Mouse (Mus musculus): ENCODE measurements around the gene Gm10490. TPM values are rescaled to one million over a fixed set of nuclear protein-coding genes. Genes with fewer than 3 reads are reported as not detected.
A peak's percentile ranks its signal among the peaks of the same experiment; 100 is the strongest.
"Not testable (repeated sequence)": the region's sequence is repeated elsewhere in the genome, so short reads cannot be mapped to it uniquely, and the experiment has no call there.

Gm10490 gene
- total RNA-seq (2022) = 1 to 10 TPM in 1 of 4 experiments, not detected in 3; 1.4 TPM

DNA sequence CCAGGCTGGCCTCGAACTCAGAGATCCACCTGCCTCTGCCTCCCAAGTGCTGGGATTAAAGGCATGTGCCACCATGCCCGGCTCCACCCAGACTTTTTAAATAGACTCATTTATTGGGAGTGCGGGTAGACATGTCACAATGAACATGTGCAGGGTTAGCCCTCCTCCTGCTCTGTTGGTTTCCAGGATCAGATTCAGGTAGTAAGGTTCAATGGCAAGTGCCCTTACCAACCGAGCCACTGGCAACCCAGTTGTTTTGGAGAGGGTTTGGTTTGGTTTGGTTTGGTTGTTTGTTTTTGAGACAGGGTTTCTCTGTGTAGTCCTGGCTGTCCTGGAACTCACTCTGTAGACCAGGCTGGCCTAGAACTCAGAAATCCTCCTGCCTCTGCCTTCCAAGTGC lies at the start of gene Gm10490:
TSS of gene Gm10490 (plus strand) at position 301 of the 400 bp plus-strand sequence.
- DNase-seq (ENCODE audit: low spot score in 2 of 2) = not testable (repeated sequence)

DNA sequence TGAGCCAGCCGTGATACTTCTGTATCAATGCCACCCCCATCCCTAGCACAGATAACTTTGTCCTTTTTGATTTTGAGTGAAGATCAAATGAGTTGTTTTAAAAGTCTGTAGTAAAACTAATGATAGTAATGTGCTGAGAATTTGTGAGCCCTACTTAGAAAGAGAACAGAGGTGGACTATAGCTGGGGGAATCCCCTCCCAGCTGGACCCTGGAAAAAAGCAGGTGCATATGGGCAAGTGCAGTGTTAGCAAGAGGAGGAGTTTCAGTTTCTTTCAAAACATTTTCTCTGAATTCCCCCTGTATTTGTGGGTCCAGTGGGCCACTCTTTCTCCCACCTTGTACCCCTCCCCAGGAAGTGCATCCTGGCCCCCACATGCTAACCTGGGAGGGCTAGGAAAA lies 46.2 kb upstream of the Gm10490 start:
- no peak for DNase-seq (ENCODE audit: low spot score in 2 of 2)

DNA sequence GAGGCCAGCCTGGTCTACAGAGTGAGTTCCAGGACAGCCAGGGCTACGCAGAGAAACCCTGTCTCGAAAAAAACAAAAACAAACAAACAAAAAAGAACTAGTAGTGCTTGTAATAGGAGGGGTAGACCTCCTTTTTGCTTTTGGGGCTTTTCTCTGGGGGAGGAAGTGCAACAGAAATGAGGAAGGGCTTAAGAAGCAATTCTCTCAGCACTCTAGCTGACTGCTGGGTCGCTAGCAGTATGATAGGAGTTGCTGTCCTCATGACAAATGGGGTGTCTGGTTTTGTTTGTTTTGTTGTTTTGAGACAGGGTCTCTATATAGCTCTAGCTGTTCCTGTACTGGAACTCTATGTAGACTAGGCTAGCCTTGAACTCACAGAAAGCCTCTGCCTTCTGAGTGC lies 44.8 kb upstream of the Gm10490 start:
- no peak for DNase-seq (ENCODE audit: low spot score in 2 of 2)

DNA sequence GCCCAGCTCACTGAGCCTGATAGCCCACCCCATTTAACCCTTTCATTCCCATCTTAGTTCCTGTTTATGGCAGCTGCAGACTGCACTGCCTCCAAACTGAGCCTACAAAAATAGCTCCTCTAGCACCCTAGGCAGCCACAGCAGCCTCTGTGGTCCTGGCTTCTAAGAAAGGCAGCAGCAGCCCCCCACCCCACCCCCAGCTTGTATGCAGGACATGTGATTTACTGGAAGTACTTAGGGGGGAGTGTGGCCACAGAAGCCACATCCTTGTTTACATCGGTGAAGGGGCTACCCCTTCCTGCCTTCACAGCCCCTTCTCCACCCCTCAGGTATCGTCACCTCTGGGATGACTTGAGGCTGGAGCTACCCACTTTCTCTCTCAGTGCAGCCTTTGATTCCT lies 44.0 kb upstream of the Gm10490 start:
- no peak for DNase-seq (ENCODE audit: low spot score in 2 of 2)

- DNase-seq (ENCODE audit: low spot score in 2 of 2) = no peak
Observed at GRCm38 (mm10) chrX:7865786-7866185, 43.6 kb upstream of the Gm10490 start.

GRCm38 (mm10) chrX:7867141-7867540 lies 42.2 kb upstream of the Gm10490 start:
- DNase-seq (ENCODE audit: low spot score in 2 of 2) = no peak

GRCm38 (mm10) chrX:7868506-7868905 lies 40.8 kb upstream of the Gm10490 start:
- no peak for DNase-seq (ENCODE audit: low spot score in 2 of 2)

- DNase-seq (ENCODE audit: low spot score in 2 of 2) = no peak
Observed at GRCm38 (mm10) chrX:7869826-7870225, 39.5 kb upstream of the Gm10490 start.

DNA sequence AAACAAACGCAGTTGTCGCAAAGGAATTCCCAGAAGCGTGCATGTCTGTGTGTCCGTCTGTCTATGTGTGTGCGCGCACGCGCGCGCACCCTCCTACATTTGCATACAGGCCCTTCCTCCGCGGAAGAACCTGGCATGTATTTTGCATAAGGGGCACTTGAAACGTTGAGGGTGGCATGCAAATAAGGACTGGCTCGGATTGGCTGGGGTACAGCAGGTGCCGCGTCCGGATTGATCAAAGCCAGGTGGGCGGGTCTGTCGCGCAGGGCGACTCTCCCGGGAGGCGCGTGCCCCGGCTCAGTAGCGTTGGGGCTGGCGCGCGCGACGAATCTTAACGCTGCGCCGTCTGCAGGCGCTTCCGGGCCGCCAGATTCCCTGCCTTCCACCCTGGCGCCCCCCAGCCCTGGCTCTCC lies 31.3 kb upstream of the Gm10490 start, which contains the start of gene Pim2:
TSS of gene Pim2 (plus strand) at position 256 of the 413 bp plus-strand sequence.
- peak; percentile 50 to 87 for DNase-seq (ENCODE audit: low spot score in 2 of 2)

DNA sequence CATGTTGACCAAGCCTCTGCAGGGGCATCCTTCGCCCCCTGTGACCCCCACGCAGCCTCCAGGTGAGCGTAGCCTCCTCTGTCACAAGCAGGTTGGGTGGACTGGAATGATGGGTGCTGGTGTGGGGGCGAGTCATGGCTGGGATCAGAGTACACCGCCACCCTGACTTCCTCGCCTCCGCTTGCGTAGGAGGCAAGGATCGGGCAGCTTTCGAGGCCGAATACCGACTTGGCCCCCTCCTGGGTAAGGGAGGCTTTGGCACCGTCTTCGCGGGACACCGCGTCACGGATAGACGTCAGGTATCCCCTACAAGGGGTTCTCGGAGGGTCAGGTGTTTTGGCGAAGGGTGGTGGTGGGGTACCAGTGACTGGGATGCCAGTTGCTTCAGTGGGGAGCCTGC lies 30.8 kb upstream of the Gm10490 start:
- peak in 1 of 2 experiments; percentile 31 for DNase-seq (ENCODE audit: low spot score in 2 of 2)

DNA sequence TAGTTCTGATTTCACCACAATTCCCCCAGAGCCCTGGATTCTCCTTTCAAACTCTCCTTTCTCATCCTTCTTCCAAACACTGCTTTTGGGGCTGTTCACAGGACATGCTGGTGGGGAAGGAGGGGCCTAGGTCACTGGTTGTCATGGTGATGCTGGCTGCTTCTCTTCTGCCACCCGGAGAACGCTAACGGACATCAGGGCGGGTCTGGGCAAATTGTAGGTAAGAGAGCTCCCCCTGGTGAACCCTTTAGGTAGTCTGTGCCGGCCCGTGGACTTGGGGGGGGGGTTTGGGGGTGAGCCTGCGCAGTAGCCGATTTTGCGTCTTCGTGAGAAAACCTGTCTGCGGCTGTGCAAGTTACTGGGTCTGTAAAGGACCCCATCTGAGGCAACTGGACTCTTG lies 29.5 kb upstream of the Gm10490 start:
- peak; percentile 31 to 70 for DNase-seq (ENCODE audit: low spot score in 2 of 2)

DNA sequence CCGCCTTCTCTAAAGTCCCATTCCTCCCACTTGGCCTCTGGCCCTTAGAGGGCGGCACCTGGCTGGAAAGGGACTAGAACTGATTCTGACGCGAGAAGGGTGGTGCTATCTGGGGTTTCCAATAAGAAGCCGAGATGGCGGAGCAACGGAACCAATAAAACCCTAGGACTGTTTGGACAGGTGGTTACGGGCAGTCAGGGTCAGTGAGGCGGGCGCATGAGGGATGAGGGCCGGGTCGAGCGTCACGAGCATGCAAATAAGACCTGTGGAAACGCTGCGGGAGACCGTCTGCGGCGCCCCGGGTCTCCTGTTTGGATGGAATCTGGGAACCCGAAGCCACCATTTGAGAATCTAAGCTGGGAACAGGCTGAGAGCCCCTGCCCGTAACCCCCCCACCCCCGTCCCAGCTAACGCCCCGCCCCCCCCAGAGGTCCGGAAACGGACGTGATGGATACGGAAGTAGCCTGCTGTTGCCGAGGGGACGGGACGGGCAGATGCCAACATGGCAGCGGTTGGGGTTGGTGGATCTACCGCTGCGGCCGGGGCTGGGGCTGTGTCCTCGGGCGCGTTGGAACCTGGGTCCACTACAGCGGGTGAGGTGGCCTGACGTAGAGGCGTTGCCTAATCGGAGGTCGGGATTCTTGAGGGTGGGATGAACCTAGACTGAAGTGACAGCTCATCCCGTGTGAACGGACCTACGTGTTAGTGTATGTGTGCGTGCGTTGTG lies 25.3 kb upstream of the Gm10490 start, which contains the start of gene Slc35a2:
TSS of gene Slc35a2 (plus strand) at position 188 of the 727 bp plus-strand sequence.
- peak; percentile 54 to 81 for DNase-seq (ENCODE audit: low spot score in 2 of 2)

DNA sequence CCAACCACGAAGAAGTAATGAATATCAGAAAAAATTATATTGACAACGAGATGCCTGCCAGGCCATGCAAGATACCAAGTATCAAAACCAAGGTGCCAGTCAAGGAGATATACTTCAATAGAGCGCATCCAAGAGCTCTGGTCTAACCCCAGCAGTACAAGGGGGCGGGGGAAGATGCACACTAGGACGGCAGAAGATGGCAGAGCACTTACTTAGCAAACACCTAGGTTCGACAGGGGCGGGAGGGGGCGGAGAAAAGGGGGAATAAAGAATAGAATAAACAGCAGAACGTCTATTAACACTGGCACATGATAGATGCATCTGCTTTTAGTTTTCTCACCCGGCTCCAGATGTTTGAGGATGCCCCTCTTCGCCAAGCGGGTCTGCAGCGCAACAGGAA lies 11.1 kb upstream of the Gm10490 start:
- DNase-seq (ENCODE audit: low spot score in 2 of 2) = no peak

DNA sequence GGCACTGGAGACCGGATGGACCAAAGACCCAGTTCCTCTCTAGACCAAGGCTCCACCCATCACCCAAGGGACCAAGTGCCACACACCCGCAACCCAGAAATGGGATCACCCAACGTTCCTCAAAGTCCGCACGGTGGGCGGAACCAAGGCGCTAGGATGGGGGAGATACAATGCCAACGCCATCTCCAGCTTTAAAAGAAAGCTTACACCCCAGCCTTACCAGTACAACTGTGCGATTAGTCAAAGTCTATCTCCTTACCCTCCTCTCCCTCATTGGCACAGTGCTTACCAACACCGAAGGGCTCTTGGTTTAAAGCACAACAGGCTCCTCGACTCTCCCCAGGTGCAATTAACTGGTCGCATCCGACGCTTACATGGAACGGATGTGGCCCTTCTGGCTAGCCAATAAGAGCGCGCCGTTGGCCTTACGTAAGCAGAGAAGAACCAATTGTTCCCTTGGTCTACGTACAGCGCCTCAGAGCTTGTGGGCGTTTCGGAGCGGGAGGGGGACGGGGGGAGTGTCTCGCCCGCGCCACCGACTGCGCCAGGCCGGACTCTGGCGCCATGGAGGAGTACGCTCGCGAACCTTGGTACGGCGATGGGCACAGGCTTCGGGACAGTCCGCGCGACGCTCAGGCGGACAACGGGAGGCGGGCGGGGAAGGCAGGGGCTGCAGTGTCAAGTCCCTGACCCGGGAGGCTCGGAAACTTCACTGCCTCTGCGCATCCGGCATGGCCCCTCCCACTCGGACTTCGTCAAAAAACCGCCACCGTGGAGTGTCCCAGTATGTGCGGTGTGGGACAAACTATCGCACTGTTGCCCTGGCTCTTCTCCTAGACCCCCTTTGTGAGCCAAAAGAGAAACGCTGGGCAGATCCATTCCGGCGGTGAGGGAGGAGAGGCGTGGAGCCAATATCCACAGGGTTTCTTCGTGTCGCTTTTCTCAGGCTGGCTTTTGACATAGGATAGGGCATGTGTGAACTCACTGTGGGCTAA lies 10.2 kb upstream of the Gm10490 start, which contains the start of the genes Pqbp1 and Timm17b:
TSS of gene Pqbp1 (minus strand) at position 390 of the 995 bp plus-strand sequence.
TSS of gene Timm17b (plus strand) at position 478 of the 995 bp plus-strand sequence.
- DNase-seq (ENCODE audit: low spot score in 2 of 2) = peak; percentile 63 to 91

- DNase-seq (ENCODE audit: low spot score in 2 of 2) = no peak
Observed at GRCm38 (mm10) chrX:7904441-7904840, 4.9 kb upstream of the Gm10490 start.

- no peak for DNase-seq (ENCODE audit: low spot score in 2 of 2)
Observed at GRCm38 (mm10) chrX:7907735-7908134, 1.6 kb upstream of the Gm10490 start, which contains the start of gene Gm10491. Gm10491 (minus strand) TSS chrX:7907835.

- DNase-seq (ENCODE audit: low spot score in 2 of 2) = no peak
Observed at GRCm38 (mm10) chrX:7910473-7910872, 1.1 kb downstream of the Gm10490 start.

DNA sequence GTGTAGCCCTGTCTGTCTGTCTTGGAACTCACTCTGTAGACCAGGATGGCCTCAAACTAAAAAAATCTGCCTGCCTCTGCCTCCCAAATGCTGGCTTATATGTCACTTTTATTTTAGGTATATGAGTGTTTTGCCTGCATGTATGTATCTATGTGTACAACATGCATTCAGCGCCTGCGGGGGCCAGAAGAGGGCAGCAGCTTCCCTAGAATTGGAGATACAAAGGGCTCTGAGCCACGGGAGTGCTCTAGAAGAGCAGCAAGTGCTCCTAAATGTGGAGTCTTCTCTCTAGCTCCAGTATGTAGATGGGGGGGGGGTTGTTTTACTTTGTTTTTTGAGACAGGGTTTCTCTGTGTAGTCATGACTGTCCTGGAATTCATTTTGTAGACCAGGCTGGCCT lies 6.3 kb downstream of the Gm10490 start:
- not testable (repeated sequence) for DNase-seq (ENCODE audit: low spot score in 2 of 2)

DNA sequence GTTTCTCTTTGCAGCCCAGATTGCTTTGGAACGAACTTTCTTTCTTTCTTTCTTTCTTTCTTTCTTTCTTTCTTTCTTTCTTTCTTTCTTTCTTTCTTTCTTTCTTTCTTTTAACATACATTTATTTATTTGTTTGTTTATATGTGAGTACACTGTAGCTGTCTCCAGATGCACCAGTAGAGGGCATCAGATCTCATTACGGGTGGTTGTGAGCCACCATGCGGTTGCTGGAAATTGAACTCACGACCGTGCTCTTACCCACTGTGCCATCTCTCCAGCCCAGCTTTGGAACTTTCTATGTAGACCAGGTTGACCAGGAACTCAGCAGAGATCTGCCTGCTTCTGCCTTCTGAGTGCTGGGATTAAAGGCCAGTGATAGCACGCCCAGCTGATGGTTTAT lies 8.6 kb downstream of the Gm10490 start:
- DNase-seq (ENCODE audit: low spot score in 2 of 2) = not testable (repeated sequence)

- peak in 1 of 2 experiments; percentile 36 for DNase-seq (ENCODE audit: low spot score in 2 of 2)
Observed at GRCm38 (mm10) chrX:7919601-7920383, 10.4 kb downstream of the Gm10490 start, which contains the start of gene Pcsk1n. Pcsk1n (plus strand) TSS chrX:7919822.

DNA sequence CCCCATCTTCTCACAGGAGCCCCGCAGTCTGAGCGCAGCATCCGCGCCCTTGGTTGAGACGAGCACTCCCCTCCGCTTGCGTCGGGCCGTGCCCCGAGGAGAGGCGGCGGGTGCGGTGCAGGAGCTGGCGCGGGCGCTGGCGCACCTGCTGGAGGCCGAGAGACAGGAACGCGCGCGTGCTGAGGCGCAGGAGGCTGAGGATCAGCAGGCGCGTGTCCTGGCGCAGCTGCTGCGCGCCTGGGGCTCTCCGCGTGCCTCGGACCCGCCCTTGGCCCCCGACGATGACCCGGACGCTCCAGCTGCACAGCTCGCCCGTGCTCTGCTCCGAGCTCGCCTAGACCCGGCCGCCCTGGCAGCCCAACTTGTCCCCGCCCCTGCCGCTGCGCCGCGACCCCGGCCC lies 12.7 kb downstream of the Gm10490 start:
- DNase-seq (ENCODE audit: low spot score in 2 of 2) = no peak

Measured in left cerebral cortex, adult 8-10 months (tissue).